Mouse (Mus musculus): Measurements from ENCODE around the gene Actr5.

The Actr5 gene

GRCm38 (mm10) chr2:158667022-158667670 is 42.5 kb downstream of the Actr5 start:
- peak; percentile 62 to 68 for DNase-seq (ENCODE audit: low spot score in 2 of 2)

GRCm38 (mm10) chr2:158667671-158668432 is 43.2 kb downstream of the Actr5 start:
- DNase-seq (ENCODE audit: low spot score in 2 of 2): peak in 1 of 2 experiments; percentile 58

- DNase-seq (ENCODE audit: low spot score in 2 of 2): no peak
Measured at GRCm38 (mm10) chr2:158668433-158669010, 43.8 kb downstream of the Actr5 start.

GRCm38 (mm10) chr2:158669199-158670195 is 44.8 kb downstream of the Actr5 start:
- DNase-seq (ENCODE audit: low spot score in 2 of 2): no peak

- DNase-seq (ENCODE audit: low spot score in 2 of 2): no peak
Measured at GRCm38 (mm10) chr2:158670571-158670970, 45.9 kb downstream of the Actr5 start.

GRCm38 (mm10) chr2:158672829-158673228 is 48.1 kb downstream of the Actr5 start:
- DNase-seq (ENCODE audit: low spot score in 2 of 2): no peak

GRCm38 (mm10) chr2:158673493-158673892 is 48.8 kb downstream of the Actr5 start:
- DNase-seq (ENCODE audit: low spot score in 2 of 2): no peak

- DNase-seq (ENCODE audit: low spot score in 2 of 2): no peak
Measured at GRCm38 (mm10) chr2:158674131-158674530, 49.4 kb downstream of the Actr5 start.

GRCm38 (mm10) chr2:158674759-158675158 is 50.1 kb downstream of the Actr5 start:
- no peak for DNase-seq (ENCODE audit: low spot score in 2 of 2)

- DNase-seq (ENCODE audit: low spot score in 2 of 2): no peak
Measured at GRCm38 (mm10) chr2:158675161-158675560, 50.5 kb downstream of the Actr5 start.

- DNase-seq (ENCODE audit: low spot score in 2 of 2): no peak
Measured at GRCm38 (mm10) chr2:158675907-158676533, 51.3 kb downstream of the Actr5 start.

GRCm38 (mm10) chr2:158677946-158678345 is 53.3 kb downstream of the Actr5 start:
- no peak for DNase-seq (ENCODE audit: low spot score in 2 of 2)

- DNase-seq (ENCODE audit: low spot score in 2 of 2): no peak
Measured at GRCm38 (mm10) chr2:158679091-158679490, 54.4 kb downstream of the Actr5 start.

GRCm38 (mm10) chr2:158680357-158680889 is 55.7 kb downstream of the Actr5 start:
- no peak for DNase-seq (ENCODE audit: low spot score in 2 of 2)

- DNase-seq (ENCODE audit: low spot score in 2 of 2): no peak
Measured at GRCm38 (mm10) chr2:158681714-158682113, 57.0 kb downstream of the Actr5 start.

- DNase-seq (ENCODE audit: low spot score in 2 of 2): no peak
Measured at GRCm38 (mm10) chr2:158682344-158683037, 57.8 kb downstream of the Actr5 start.

- DNase-seq (ENCODE audit: low spot score in 2 of 2): no peak
Measured at GRCm38 (mm10) chr2:158683038-158683413, 58.3 kb downstream of the Actr5 start.

- no peak for DNase-seq (ENCODE audit: low spot score in 2 of 2)
Measured at GRCm38 (mm10) chr2:158684247-158684843, 59.7 kb downstream of the Actr5 start.

- no peak for DNase-seq (ENCODE audit: low spot score in 2 of 2)
Measured at GRCm38 (mm10) chr2:158684910-158685309, 60.2 kb downstream of the Actr5 start.

- DNase-seq (ENCODE audit: low spot score in 2 of 2): no peak
Measured at GRCm38 (mm10) chr2:158686394-158686793, 61.7 kb downstream of the Actr5 start.
